Mouse (Mus musculus) liver, embryonic 15.5 days (tissue): ENCODE data around the gene Gm49027. TPM values are rescaled to one million over a fixed set of nuclear protein-coding genes. Genes with fewer than 3 reads are reported as not detected.
A peak's percentile ranks its signal among the peaks of the same experiment; 100 is the strongest.

Experiments
- ATAC-seq: fragments of 200-750 bp; cut with Nextera tagmentation; 2 replicates; pipeline ENCODE4 v1.8.0; 2017; ENCODE audit warnings: moderate number of reproducible peaks, mild to moderate bottlenecking, moderate library complexity; ENCODE audit not compliant: insufficient read depth
- H3K27ac ChIP-seq: fragments of 300-500 bp; sonication (generic); replicated peaks from 2 replicates; pipeline ENCODE4 v1.5.1; 2015; ENCODE audit warnings: mild to moderate bottlenecking, inconsistent platforms
- H3K27me3 ChIP-seq: fragments of 300-500 bp; sonication (generic); 2 replicates; pipeline ENCODE4 v1.6.1; 2015; ENCODE audit warnings: mild to moderate bottlenecking, inconsistent platforms
- H3K36me3 ChIP-seq: fragments of 300-500 bp; sonication (generic); replicated peaks from 2 replicates; pipeline ENCODE4 v1.6.1; 2015; ENCODE audit warnings: moderate library complexity, mild to moderate bottlenecking, inconsistent platforms
- H3K4me1 ChIP-seq: fragments of 300-500 bp; sonication (generic); replicated peaks from 2 replicates; pipeline ENCODE4 v1.6.1; 2015; ENCODE audit warnings: inconsistent platforms
- H3K4me2 ChIP-seq: fragments of 300-500 bp; sonication (generic); 2 replicates; pipeline ENCODE4 v1.6.1; 2015; ENCODE audit warnings: moderate library complexity, mild to moderate bottlenecking, inconsistent platforms
- H3K4me3 ChIP-seq: fragments of 300-500 bp; sonication (generic); replicated peaks from 2 replicates; pipeline ENCODE4 v1.5.1; 2015; ENCODE audit warnings: mild to moderate bottlenecking, inconsistent platforms
- H3K9ac ChIP-seq: fragments of 300-500 bp; sonication (generic); 2 replicates; pipeline ENCODE4 v1.6.1; 2015; ENCODE audit warnings: moderate library complexity, mild to moderate bottlenecking, inconsistent platforms
- H3K9me3 ChIP-seq: fragments of 300-500 bp; sonication (generic); replicated peaks from 2 replicates; pipeline ENCODE4 v1.6.1; 2016; ENCODE audit warnings: inconsistent platforms
- WGBS: fragments of 180-500 bp; shearing (Covaris S2); methylation state at CpG from one replicate; pipeline ENCODE4 v1.1.7; 2015; ENCODE audit warnings: mixed read lengths; ENCODE audit not compliant: insufficient replicate concordance; 5-methylcytosine and 5-hydroxymethylcytosine counted together
- polyA plus RNA-seq: library from polyadenylated mRNA; unstranded; fragments of >200 nt; fragmentation: Nextera tagmentation; extraction: Ambion mirVana; gene quantifications from 2 replicates; pipeline ENCODE4 v1.2.1, GENCODE M21; 2015

Gene Gm49027
- 0.09 TPM in 1 of 2 replicates, not detected in the other for polyA plus RNA-seq

GRCm38 (mm10) chr5:123525281-123525680 lies at the start of gene Gm49027:
Gene Gm49027 (minus strand): TSS chr5:123525488.
- 62% methylated on average over 7 of the region's 7 CpGs for WGBS
- Histone ChIP-seq H3K9ac (peak within 1 kb of the TSS; percentile 71), H3K9me3 (no peaks in the 10 kb centered on the region), H3K4me3 (peak within 1 kb of the TSS; percentile 85), H3K27me3 (no peaks in the 10 kb centered on the region), H3K4me2 (peak within 1 kb of the TSS; percentile 96), H3K27ac (peak within 1 kb of the TSS; percentile 81), H3K36me3 (peaks cover 35% of the 10 kb centered on the region), H3K4me1 (peaks cover 35% of the 10 kb centered on the region)
- no peak for ATAC-seq

GRCm38 (mm10) chr5:123573362-123573761 lies 48.1 kb upstream of the Gm49027 start:
- H3K9me3 ChIP-seq, result no peaks in the 10 kb centered on the region
- peaks cover 19% of the 10 kb centered on the region for H3K36me3 ChIP-seq
- no peak overlapping the region for H3K9ac ChIP-seq
- H3K27me3 ChIP-seq, result no peaks in the 10 kb centered on the region
- WGBS, result 48% methylated on average over 8 of the region's 8 CpGs
- ATAC-seq, result no peak; the same call in 1 of the 2 replicates
- no peak overlapping the region for H3K27ac ChIP-seq
- H3K4me2 ChIP-seq, result peak overlapping the region; percentile 87
- peak overlapping the region; percentile 89 for H3K4me3 ChIP-seq
- peaks cover 18% of the 10 kb centered on the region for H3K4me1 ChIP-seq

- ATAC-seq, result peak; percentile 90
- Histone ChIP-seq H3K4me2 (peak within 1 kb of the TSS; percentile 87), H3K4me1 (peaks cover 18% of the 10 kb centered on the region), H3K9ac (peak within 1 kb of the TSS; percentile 91), H3K27ac (peak within 1 kb of the TSS; percentile 83), H3K36me3 (peaks cover 26% of the 10 kb centered on the region), H3K27me3 (no peaks in the 10 kb centered on the region), H3K9me3 (no peaks in the 10 kb centered on the region), H3K4me3 (peak within 1 kb of the TSS; percentile 89)
- under 1% methylated on average over 54 of the region's 54 CpGs for WGBS
These were observed 47.3 kb upstream of the Gm49027 start, which contains the start of gene Vps33a for GRCm38 (mm10) chr5:123572357-123573186. Gene Vps33a (minus strand): TSS chr5:123573038.

GRCm38 (mm10) chr5:123561128-123561527 lies 35.8 kb upstream of the Gm49027 start:
- ATAC-seq, result no peak
- H3K9ac ChIP-seq, result no peak overlapping the region
- peaks cover 93% of the 10 kb centered on the region for H3K36me3 ChIP-seq
- no peak overlapping the region for H3K27ac ChIP-seq
- H3K4me3 ChIP-seq, result no peak overlapping the region
- no peaks in the 10 kb centered on the region for H3K27me3 ChIP-seq
- 86% methylated on average over 11 of the region's 11 CpGs for WGBS
- no peak overlapping the region for H3K4me2 ChIP-seq
- peaks cover 11% of the 10 kb centered on the region for H3K4me1 ChIP-seq
- H3K9me3 ChIP-seq, result no peaks in the 10 kb centered on the region

GRCm38 (mm10) chr5:123559588-123559987 lies 34.3 kb upstream of the Gm49027 start:
- Histone ChIP-seq H3K36me3 (peaks cover 83% of the 10 kb centered on the region), H3K4me3 (no peak overlapping the region), H3K9me3 (no peaks in the 10 kb centered on the region), H3K4me1 (peaks cover 21% of the 10 kb centered on the region), H3K27ac (no peak overlapping the region), H3K4me2 (no peak overlapping the region), H3K9ac (no peak overlapping the region), H3K27me3 (no peaks in the 10 kb centered on the region)
- 90% methylated on average over 8 of the region's 8 CpGs for WGBS
- no peak for ATAC-seq

GRCm38 (mm10) chr5:123556451-123556850 lies 31.2 kb upstream of the Gm49027 start:
- Histone ChIP-seq H3K9me3 (no peaks in the 10 kb centered on the region), H3K4me1 (peaks cover 20% of the 10 kb centered on the region), H3K27me3 (no peaks in the 10 kb centered on the region), H3K27ac (peak overlapping the region; percentile 19; the same call in 1 of the 2 replicates), H3K36me3 (peaks cover 60% of the 10 kb centered on the region), H3K9ac (no peak overlapping the region), H3K4me3 (no peak overlapping the region), H3K4me2 (no peak overlapping the region)
- ATAC-seq, result no peak
- WGBS, result 61% methylated on average over 2 of the region's 2 CpGs

- WGBS, result 44% methylated on average over 7 of the region's 7 CpGs
- peak overlapping the region; percentile 7; the same call in 1 of the 2 replicates for H3K4me2 ChIP-seq
- H3K9me3 ChIP-seq, result no peaks in the 10 kb centered on the region
- H3K27ac ChIP-seq, result peak overlapping the region; percentile 29
- H3K36me3 ChIP-seq, result peaks cover 54% of the 10 kb centered on the region
- peak; percentile 94 for ATAC-seq
- H3K27me3 ChIP-seq, result no peaks in the 10 kb centered on the region
- no peak overlapping the region for H3K4me3 ChIP-seq
- H3K4me1 ChIP-seq, result peaks cover 20% of the 10 kb centered on the region
- no peak overlapping the region for H3K9ac ChIP-seq
These were observed 30.4 kb upstream of the Gm49027 start for GRCm38 (mm10) chr5:123555693-123556092.

GRCm38 (mm10) chr5:123533801-123534200 lies 8.5 kb upstream of the Gm49027 start:
- H3K36me3 ChIP-seq, result peaks cover 80% of the 10 kb centered on the region
- H3K27ac ChIP-seq, result no peak overlapping the region
- H3K27me3 ChIP-seq, result no peaks in the 10 kb centered on the region
- H3K4me1 ChIP-seq, result no peaks in the 10 kb centered on the region
- no peaks in the 10 kb centered on the region for H3K9me3 ChIP-seq
- H3K4me2 ChIP-seq, result no peak overlapping the region
- WGBS, result 89% methylated on average over 10 of the region's 10 CpGs
- no peak overlapping the region for H3K9ac ChIP-seq
- H3K4me3 ChIP-seq, result no peak overlapping the region
- ATAC-seq, result no peak

GRCm38 (mm10) chr5:123530056-123530455 lies 4.8 kb upstream of the Gm49027 start:
- 84% methylated on average over 8 of the region's 8 CpGs for WGBS
- peaks cover 7% of the 10 kb centered on the region for H3K4me1 ChIP-seq
- no peak overlapping the region for H3K4me2 ChIP-seq
- peaks cover 73% of the 10 kb centered on the region for H3K36me3 ChIP-seq
- no peak overlapping the region for H3K9ac ChIP-seq
- no peak overlapping the region for H3K4me3 ChIP-seq
- ATAC-seq, result no peak
- no peak overlapping the region for H3K27ac ChIP-seq
- no peaks in the 10 kb centered on the region for H3K27me3 ChIP-seq
- no peaks in the 10 kb centered on the region for H3K9me3 ChIP-seq

- Histone ChIP-seq H3K4me2 (no peak overlapping the region), H3K4me1 (peaks cover 16% of the 10 kb centered on the region), H3K36me3 (peaks cover 61% of the 10 kb centered on the region), H3K4me3 (no peak overlapping the region), H3K9ac (no peak overlapping the region), H3K27ac (no peak overlapping the region), H3K9me3 (no peaks in the 10 kb centered on the region), H3K27me3 (no peaks in the 10 kb centered on the region)
- WGBS, result 62% methylated on average over 7 of the region's 7 CpGs
- ATAC-seq, result no peak
These were observed 3.4 kb upstream of the Gm49027 start for GRCm38 (mm10) chr5:123528641-123529040.

GRCm38 (mm10) chr5:123525916-123526495 lies 718 bp upstream of the Gm49027 start:
- WGBS, result 77% methylated on average over 9 of the region's 9 CpGs
- no peaks in the 10 kb centered on the region for H3K27me3 ChIP-seq
- no peak overlapping the region for H3K9ac ChIP-seq
- no peaks in the 10 kb centered on the region for H3K9me3 ChIP-seq
- H3K4me3 ChIP-seq, result no peak overlapping the region
- no peak for ATAC-seq
- H3K4me2 ChIP-seq, result no peak overlapping the region
- no peak overlapping the region for H3K27ac ChIP-seq
- peaks cover 41% of the 10 kb centered on the region for H3K36me3 ChIP-seq
- peaks cover 35% of the 10 kb centered on the region for H3K4me1 ChIP-seq
